Mouse (Mus musculus): Measurements from ENCODE around the gene Hoxa4.
A peak's percentile ranks its signal among the peaks of the same experiment; 100 is the strongest.

The Hoxa4 gene

DNA sequence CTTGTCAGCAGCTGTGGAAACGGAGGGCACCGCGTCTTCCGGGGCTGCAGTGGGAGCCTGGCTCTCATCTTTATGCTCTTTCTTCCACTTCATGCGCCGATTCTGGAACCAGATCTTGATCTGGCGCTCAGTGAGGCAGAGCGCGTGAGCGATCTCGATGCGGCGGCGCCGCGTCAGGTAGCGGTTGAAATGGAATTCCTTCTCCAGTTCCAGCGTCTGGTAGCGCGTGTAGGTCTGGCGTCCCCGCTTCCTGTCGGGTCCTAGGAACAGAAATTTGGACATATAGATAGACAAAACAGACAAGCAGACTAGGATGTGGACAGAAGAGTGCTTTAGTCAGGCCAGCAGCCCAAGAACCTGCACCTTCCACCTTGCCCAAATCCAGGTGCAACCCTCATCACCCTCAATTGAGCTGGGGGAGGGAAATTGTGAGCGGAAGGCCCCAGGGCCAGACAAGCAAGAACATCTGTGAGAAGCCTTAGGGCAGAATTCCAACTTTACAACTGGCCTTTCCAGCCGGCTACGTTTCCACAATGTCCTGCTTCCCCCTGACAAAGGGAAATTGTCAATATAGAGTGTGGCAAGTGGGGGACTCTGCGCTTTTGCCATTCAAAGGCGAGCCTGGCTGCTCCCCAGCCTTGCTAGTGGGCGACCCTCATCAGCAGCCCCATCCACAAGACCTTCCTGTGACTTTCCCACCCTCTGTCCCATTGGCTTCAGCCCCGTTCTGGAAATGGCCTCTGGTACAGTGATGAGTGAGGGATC is 24.4 kb upstream of the Hoxa4 start:
- no peak for DNase-seq

DNA sequence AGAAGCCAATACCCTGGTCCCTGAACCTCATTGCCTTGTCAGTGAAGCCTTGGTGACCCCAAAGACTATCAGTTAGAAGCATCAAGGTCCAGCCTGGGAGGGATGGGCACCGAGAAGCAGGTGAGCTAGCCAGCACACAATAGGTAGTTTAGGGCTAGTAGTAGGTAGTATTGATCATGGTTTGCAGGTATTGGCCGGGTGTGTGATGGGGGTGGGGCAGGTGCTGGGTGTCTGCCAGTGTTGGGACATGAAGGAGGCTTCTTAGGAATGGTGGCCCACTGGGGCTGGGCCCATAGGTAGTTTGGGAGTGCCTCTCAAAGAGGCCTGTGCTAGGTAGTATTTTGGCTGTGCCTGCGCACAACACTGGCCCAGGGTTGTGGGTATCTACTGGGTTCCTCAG is 23.5 kb upstream of the Hoxa4 start:
- no peak for DNase-seq

DNA sequence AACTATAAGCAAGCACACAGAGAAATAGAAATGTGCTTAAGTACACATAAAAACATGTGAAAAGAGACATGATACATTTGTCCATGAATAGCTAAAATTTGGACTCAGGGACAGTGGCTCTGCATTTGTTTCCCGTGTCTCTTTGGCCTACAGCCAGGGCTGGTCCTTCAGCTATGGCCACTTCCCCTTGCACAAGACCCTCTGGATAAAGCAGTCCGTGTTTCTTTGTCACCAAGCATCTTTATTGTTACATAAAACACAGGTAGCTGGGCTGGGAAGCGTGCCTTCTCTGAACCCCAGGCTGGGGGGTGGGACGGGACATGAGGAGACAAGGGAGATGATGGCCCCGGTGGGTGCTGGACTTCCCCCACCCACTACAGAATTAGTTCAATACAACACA is 22.7 kb upstream of the Hoxa4 start:
- no peak for DNase-seq

DNA sequence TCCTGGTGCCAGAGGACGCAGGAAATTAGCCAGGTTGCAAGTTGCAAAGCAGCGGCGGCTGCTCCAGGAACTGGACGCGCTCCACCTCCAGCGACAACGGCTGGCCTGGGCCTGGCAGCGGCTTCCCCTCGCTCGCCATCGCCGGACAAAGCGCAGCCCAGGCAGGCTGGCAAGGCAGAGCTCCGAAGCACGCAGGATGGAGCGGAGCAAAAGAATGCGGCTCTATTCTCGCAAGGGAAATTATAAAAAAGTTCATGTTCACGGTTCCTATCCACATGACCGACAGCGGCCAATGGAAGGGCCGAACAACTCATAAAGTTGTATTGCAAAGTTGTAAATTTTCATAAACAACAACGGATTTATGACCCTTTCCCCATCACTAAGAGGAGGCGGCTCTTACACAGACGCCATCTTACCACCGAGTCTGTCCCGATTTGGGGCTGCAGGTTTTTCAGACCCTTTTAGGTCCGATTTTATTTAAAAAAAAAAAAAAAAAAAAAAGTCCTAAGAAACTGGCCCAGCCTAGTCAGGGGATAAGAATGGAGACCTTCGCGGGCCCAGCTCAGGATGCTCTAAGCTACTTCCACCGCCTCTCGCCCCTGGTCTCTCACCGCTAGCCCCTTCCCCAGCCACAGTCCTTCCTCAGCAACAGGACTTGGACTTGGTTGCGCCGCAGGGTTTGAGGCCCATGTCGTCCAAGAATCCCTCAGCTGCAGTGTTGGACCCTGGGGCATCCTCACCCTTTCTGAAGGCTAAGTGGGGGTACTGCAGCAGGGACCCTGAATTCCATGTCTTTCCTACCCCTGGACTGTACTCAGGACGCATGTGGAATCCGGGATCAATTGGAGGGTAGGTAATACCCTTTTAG is 21.8 kb upstream of the Hoxa4 start, which contains the start of the genes Hoxa3 and Gm28308:
Gene Hoxa3, minus strand, starts transcription at position 218 of the 868 bp plus-strand sequence.
Gene Gm28308, minus strand, starts transcription at position 221 of the 868 bp plus-strand sequence.
- no peak for DNase-seq

DNA sequence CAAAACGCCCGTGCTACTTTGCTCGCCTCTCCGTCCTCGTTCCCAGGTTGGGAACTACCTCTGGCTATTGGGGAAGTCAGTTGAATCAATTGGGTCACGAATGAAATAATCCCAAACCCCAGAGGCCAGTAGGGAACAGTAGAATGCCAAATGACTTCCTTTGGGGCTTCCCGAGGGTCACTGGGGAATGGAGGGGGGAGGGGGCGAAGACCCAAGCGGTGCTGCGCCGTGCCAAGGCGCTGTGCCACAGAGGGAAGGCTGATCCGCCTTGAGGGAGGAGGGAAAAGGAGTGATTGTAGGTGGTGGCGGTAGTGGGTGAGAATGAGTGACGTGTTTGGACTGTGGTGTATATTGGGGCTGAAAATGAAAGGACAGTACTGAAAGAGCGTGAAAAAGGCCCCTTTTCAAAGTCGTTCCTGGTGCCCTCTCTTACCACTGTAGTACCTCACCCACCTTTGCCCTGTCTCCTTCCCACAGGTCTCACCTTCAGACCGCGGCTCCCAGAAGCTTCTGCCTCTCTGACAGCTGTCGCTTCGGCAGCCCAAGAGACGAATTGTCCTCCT is 21.1 kb upstream of the Hoxa4 start:
- no peak for DNase-seq

DNA sequence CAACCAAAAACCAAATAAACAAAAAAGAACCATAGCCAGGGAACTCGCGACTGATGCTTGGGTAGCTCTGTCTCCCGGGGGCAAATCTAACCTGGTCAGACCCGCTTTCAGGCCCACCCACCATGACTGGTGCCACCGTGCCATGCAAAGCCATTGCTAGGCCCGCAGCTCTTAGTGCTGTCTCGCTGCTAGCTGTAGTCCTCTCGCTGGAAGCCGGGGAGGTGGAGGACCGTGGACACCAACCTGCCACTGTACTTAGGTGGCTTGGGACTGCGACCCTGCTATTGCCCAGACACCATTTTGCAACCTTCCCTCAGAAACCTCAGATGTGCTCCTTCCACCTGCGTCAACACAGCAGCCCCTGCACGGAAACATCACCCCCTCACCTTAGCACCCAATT is 20.4 kb upstream of the Hoxa4 start:
- no peak for DNase-seq

DNA sequence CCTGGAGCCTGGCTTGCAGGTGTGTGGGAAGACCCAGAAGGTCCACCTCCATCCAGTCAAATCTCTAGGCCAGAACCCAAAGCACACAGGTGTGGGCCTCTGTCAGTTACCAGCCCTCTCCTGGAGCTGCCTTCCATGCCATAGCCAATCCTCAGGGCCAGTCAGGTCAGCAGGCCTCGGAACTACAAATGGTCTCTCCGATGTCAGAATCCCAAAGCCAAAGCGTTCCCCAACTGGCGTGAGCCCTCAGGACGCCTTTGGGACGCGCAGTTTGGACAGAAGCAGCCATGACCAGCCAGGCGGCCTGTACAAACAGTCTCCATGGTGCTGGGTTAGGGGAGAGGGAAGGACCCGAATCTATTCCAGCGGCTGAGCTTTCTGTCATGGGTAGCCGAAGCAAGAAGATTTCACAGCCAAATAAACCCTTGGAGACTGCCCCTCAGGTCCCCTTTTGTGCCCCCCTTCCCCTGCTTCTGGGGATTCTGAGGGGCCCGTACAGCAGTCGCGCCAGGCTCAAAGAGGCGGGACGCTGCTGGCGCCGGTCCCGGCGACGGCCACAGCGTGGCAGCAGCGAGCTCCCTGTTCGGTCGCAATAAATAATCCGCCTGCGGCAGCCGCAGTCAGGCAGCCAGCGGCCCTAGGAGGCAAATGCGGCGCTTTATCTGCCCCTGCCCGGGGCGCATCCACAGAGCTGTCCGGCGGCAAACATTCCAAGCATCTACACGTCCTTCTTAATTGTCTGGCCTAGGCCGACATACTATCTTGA is 19.8 kb upstream of the Hoxa4 start:
- peak; percentile 30 for DNase-seq

DNA sequence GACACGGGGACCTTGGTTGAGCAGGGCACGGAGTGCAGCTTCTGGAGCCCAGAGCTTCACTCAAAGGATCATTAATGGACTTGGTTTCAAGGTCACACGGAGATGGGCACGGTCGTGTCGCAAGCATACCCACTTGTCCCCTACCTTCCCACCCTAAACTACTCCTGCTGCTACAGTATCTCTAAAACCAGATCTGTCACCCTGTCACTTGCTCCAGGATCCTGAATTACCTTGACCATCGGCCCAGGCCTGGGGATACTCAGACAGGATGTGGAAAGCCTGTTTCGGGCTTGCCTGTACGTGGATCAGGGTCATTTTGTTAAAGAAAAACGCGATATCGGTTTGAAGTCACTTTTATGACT is 18.1 kb upstream of the Hoxa4 start:
- no peak for DNase-seq

DNA sequence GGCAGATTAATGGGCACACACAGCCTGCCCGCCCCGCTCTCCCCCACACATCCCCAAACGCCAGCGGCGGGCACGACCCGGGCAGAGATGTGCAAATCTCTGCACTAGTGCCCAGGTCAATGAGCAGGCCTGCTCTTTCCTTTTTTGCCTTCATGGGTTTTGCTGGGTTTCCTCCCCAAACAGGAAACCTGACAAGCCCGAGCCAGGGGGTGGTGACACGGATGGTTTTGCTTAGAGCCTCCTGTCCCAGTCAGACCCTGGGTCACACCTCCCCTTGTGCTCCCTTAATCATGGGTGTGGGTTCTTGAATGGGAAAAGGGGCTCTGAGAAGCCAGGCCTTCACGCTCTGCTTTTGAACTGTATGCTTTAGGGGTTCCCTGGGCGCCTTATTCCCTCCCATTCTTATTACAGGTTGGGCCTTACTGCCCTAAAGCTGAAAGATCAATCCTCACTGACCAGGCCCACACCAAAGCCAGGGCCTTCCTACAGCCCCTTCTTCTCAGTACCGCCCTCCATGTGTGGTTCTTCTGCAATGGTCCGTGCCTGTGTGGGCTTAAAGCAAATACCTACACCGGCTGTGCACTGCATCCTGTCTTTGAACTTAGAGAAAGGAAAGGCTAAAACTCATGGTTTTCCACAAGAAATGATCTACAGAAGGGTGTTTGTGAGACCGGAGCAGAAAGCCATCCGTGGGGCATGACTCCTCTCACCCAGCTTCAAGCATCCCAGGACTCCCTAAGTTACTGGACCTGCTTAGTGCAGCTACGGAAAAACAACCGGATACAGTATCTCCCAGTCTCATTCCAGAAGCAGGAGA is 17.5 kb upstream of the Hoxa4 start:
- no peak for DNase-seq

DNA sequence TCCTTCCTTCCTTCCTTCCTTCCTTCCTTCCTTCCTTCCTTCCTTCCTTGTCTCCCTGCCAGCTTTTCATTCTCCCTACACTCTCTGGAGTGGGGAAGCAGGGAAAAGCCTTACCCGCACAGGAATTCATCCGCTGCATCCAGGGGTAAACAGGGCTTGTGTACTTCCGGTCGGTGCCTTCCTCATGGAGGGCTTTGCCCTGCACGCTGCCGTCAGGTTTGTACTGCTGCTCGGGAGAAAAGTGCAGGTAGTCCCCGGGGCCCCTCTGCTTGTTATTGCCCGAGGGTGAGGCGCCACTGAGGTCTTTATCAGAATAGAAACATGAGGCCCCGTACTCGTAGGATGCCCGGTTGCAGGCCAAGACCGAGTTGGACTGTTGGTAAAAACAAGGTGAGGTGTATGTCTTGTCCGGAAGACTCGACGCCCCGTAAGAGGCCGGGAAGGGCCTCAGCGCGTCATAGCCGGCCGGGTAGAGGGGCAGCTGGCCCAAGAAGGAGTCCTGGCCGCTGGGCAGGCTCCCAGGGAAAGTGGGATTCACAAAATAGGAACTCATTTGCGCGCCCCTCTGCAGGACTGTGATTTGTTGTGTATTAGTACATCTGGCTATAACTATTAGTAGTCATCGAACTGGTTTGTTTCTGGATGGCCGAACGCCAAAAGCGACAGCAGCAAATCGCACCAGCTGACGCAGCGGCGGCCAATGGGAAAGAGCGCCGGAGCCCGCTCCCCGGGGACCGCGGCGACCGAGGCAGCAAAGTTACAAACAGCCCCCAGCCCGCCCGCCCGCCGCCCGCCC is 16.7 kb upstream of the Hoxa4 start, which contains the start of gene Hoxa6:
Gene Hoxa6, minus strand, starts transcription at position 651 of the 796 bp plus-strand sequence.
- no peak for DNase-seq

DNA sequence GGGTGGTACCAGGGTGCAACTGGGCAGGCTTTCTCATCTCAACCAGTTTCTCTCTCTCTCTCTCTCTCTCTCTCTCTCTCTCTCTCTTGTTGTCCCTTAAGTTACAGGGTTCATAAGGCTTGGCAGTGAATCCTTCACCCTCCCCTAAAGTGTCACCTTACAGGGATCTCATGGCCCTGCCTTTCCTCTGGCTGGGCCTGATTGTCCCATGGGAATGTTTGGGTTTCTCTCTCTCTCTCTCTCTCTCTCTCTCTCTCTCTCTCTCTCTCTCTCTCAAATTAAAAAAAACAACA is 16.1 kb upstream of the Hoxa4 start:
- no peak for DNase-seq

DNA sequence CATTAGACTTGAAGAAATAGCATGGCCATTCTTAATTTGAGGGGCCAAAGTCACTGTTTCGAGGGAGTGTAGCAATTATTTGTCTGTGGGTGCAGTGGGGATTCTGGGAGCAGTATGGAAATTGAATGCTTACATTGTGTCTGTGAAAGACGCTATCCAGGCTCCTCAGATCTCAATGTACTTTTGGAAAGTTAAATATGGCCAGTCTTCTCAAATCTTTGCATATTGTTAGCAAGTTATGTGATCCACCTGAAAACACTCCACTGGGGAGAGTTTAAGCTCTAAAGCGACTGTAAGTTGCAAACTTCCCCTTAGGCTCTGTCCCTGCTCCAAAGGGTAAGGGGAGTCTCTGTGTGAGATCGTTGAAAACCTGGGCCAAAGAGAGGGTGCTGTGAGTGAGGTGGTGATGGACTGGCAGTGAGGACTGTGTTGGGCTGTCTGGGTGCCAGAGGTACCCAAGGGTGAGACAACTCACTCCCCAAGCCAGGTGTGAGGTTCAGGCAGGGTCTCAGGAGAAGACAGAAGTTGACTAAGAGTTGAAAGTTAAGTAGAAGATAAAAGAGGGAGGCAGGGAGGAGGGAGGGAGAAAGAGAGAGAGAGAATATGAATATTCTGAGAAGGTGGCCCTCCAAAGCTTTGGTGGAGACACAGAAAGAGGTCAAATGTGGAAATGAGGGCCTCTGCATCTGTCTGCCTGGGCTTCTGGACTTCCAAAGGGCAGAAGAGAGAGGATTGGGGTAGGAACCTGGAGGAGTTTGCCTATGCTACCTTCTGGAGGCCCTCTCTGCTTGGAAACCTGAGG is 15.5 kb upstream of the Hoxa4 start:
- DNase-seq = no peak

DNA sequence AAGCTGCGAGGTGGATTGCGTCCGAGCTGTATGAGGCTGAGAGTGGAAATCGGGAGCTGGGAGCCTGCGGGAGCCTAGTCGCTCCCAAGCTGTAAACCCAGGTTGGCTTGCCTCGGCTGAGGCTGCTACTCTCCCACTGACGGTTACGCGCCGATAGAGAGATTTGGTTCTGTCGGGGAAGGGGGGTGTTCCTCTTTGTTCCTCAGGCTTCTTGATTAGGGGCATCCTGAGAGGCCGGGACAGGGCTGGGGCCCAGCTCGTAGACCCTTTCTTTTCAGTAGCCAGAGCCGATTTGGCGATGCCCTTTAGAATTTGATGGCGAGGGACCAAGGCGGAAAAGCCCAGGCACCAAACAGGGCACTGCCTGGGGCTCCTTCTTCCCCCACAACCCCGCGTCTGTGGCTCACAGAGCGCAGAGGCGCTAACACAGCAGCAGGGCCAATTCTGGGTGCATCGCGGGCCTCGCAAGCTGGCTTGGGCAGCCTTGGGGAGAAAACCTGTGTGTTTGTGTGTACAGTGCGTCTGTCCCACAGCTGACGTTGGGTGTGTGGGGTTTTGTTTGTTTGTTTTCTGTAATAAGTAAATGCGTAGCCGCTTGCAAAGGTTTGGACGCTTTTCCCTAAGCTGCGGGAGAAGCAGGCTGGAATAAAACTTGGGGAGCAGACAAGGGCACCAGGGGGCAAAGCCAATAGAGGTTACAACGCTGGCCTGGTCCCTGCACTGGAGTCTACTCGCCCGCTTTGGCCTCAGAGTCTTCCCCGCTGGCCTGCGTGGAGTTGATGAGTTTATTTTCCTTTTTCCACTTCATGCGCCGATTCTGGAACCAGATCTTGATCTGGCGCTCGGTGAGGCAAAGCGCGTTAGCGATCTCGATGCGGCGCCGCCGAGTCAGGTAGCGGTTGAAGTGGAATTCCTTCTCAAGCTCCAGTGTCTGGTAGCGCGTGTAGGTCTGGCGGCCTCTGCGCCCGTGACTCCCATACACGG is 14.4 kb upstream of the Hoxa4 start:
- DNase-seq = no peak

DNA sequence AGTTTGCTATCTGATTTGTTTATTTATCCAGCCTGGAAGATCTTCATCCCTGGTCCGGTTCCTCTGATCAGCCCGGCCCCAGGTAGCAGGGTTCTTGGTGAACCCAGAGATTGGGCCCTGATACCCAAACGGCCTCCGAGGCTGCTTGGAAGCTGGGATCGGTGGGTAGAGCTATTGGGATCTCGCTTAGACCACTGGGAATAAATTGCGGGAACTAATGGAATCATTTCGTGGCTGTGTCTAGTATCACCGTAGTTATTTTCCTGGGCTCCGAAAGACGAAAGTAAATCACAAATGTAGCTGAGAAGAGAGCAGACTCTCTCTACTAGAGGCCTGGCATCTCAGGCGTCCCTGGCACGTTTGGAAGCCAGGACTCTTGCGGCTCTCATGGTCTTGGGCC is 13.7 kb upstream of the Hoxa4 start:
- no peak for DNase-seq

DNA sequence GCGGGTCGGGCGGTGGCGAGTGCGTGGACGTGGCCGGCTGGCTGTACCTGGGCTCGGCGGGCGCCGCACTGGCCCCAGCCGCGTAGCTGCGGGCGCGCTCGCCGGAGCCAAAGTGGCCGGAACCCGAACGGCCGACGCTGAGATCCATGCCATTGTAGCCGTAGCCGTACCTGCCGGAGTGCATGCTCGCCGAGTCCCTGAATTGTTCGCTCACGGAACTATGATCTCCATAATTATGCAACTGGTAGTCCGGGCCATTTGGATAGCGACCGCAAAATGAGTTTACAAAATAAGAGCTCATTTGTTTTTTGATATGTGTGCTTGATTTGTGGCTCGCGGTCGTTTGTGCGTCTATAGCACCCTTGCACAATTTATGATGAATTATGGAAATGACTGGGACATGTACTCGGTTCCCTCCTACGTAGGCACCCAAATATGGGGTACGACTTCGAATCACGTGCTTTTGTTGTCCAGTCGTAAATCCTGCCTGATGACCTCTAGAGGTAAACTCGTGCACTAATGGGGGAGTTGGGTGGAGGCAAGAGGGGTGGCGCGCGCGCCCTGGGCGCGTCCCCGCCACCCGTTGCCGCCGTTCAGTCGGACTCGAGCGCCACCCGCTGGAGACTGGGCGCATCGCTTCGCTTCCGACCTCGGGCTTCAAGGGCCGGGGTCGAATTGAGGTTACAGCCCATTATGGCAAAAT is 12.6 kb upstream of the Hoxa4 start, which contains the start of gene Hoxa5:
Gene Hoxa5, minus strand, starts transcription at position 538 of the 703 bp plus-strand sequence.
- no peak for DNase-seq

DNA sequence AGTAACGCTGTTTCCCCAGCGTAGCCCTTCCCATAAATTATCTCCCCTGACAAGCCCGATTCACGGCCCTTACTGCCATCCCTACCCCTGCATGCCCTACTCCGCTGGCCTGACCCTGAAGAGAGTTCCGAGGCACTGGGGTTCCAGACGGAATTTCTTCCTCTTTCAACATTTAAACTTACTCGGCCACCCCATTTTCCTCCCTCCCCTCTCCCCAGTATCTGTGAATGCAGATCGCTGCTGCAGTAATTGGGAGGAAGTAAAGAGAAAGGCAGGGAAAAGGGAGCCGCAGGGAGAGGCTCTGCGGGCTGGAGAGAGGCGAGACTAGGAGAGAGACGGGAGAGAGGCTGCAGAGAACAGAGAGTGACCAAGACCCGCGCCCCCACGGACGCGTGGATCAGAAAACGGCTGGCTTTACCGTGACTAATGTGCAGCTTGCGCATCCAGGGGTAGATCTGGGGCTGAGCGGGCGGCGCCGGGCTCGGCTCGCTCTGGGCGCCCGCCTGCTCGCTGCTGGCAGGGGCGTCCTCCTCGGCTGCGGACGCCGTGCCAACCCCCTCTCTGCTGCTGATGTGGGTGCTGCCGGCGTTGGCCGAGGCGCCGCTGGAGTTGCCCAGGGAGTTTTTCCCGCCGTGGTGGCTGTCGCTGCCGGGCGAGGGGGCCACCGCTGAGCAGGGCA is 12.0 kb upstream of the Hoxa4 start:
- no peak for DNase-seq

DNA sequence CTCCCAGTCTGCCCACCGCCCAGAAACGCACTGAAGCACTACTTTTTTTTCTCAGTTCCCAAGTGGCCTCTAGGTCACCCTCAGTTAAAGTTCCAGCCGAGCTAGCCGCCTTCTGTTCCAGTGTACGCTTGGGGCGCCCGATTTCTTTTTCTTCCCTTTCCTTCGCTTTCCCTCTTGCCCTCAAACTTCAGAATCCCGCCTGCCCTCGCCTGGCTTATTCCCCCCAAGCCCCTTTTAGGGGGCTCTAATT is 11.5 kb upstream of the Hoxa4 start:
- DNase-seq = no peak

Measured in cerebellum, adult 11 months (tissue).